Mouse (Mus musculus) gastrocnemius, postnatal 10 days (tissue): Measurements from ENCODE around the gene Qprt. TPM values are rescaled to one million over a fixed set of nuclear protein-coding genes. Genes with fewer than 3 reads are reported as not detected.

Experiments
- total RNA-seq, 2 experiments: library from RNA; stranded (reverse); gene quantifications; 2 replicates each; pipeline ENCODE4 v1.2.3; 2021

Gene Qprt
- total RNA-seq, 2 experiments from 2014 or later, result 1.9 to 2.3 TPM

Other genes with a start within 250 kb of the Qprt start
- gene Taok2, start 237.5 kb downstream of the Qprt start, total RNA-seq, result 10 to 100 TPM; 40.2 to 52.3 TPM
- gene Tmem219, start 199.3 kb downstream of the Qprt start, total RNA-seq, result 10 to 100 TPM; 16.2 to 17.3 TPM
- gene Kctd13, start 193.3 kb downstream of the Qprt start, total RNA-seq, result 1 to 10 TPM; 3.7 to 5.0 TPM
- under 1 TPM in 1 of 2 experiments, not detected in 1; 0.35 TPM for gene Asphd1, start 172.6 kb downstream of the Qprt start, total RNA-seq
- gene Sez6l2, start 171.7 kb downstream of the Qprt start, total RNA-seq, result 10 to 100 TPM in 1 of 2 experiments, 1 to 10 TPM in 1; 5.9 to 10.5 TPM
- 10 to 100 TPM; 38.3 to 39.9 TPM for gene Cdipt, start 146.3 kb downstream of the Qprt start, total RNA-seq
- under 1 TPM; 0.42 to 0.45 TPM for gene Cdiptos, start 146.1 kb downstream of the Qprt start, total RNA-seq
- gene Mvp, start 107.6 kb downstream of the Qprt start, total RNA-seq, result 10 to 100 TPM; 23.3 to 28.3 TPM
- gene Pagr1b, start 105.7 kb downstream of the Qprt start, total RNA-seq, result 1 to 10 TPM in 1 of 2 experiments, not detected in 1; 1.5 TPM
- 1 to 10 TPM; 2.5 to 8.2 TPM for gene Pagr1a, start 104.9 kb downstream of the Qprt start, total RNA-seq
- 10 to 100 TPM; 17.5 to 23.1 TPM for gene Gm42742, start 101.1 kb downstream of the Qprt start, total RNA-seq
- gene Prrt2, start 101.0 kb downstream of the Qprt start, total RNA-seq, result 1 to 10 TPM; 1.9 to 4.6 TPM
- gene Maz, start 95.2 kb downstream of the Qprt start, total RNA-seq, result 10 to 100 TPM; 75.6 to 92.8 TPM
- 10 to 100 TPM; 10.8 to 12.5 TPM for gene Kif22, start 79.8 kb downstream of the Qprt start, total RNA-seq
- not detected for gene Zg16, start 34.9 kb downstream of the Qprt start, total RNA-seq
- gene AI467606, start 30.9 kb downstream of the Qprt start, total RNA-seq, result 1 to 10 TPM in 1 of 2 experiments, under 1 TPM in 1; 0.59 to 2.1 TPM
- gene Spn, start 15.6 kb upstream of the Qprt start, total RNA-seq, result under 1 TPM; 0.16 to 0.86 TPM
- gene Cd2bp2, start 73.8 kb upstream of the Qprt start, total RNA-seq, result 10 to 100 TPM; 36.7 to 41.1 TPM
- gene Tbc1d10b, start 86.2 kb upstream of the Qprt start, total RNA-seq, result 10 to 100 TPM; 38.6 to 45.1 TPM
- over 10,000 TPM; 46,059 to 51,168 TPM for gene Mylpf, start 86.7 kb upstream of the Qprt start, total RNA-seq
- gene Zfp553, start 110.8 kb upstream of the Qprt start, total RNA-seq, result 1 to 10 TPM; 5.5 to 7.3 TPM
- gene Sept1, start 110.9 kb upstream of the Qprt start, total RNA-seq, result 1 to 10 TPM; 6.9 to 7.5 TPM
- 10 to 100 TPM; 18.6 to 20.9 TPM for gene Zfp771, start 122.0 kb upstream of the Qprt start, total RNA-seq
- gene Dctpp1, start 138.5 kb upstream of the Qprt start, total RNA-seq, result 10 to 100 TPM; 33.9 to 38.6 TPM
- gene Sephs2, start 151.8 kb upstream of the Qprt start, total RNA-seq, result 10 to 100 TPM; 19.5 to 20.5 TPM
- gene Itgal, start 174.0 kb upstream of the Qprt start, total RNA-seq, result 1 to 10 TPM in 1 of 2 experiments, under 1 TPM in 1; 0.75 to 1.5 TPM
- gene Zfp768, start 223.4 kb upstream of the Qprt start, total RNA-seq, result 10 to 100 TPM; 23.0 to 28.7 TPM